Mouse (Mus musculus): ENCODE results near the gene Zfp335. TPM values are rescaled to one million over a fixed set of nuclear protein-coding genes. Genes with fewer than 3 reads are reported as not detected.
"Not testable (repeated sequence)": the region's sequence is repeated elsewhere in the genome, so short reads cannot be mapped to it uniquely, and the experiment has no call there.

The Zfp335 gene
- polyA plus RNA-seq, 1 experiment, result 11.0 TPM

DNA sequence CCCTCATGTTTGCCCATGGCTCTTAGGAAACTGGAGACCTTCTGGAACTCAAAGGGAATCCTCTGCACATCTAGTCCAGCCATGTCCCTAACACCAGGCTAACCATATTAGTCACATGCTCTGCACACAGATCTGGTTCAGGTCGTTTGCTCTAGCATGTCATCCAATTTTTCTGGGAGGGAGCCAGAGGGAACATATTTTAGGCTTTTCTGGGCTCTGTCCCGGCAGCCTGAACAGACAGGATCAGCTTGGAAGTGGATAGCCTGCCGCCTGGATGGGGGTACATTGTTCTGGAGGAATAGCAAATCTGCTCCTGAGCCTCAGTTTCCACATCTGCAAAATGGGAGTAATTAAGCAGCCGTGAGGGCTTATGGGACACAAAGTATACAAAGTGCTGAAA is 50.5 kb downstream of the Zfp335 start:
- no peak overlapping the region for H3K27ac ChIP-seq (ENCODE audit: insufficient read depth, low read length)
- H3K4me3 ChIP-seq (ENCODE audit: insufficient read depth, low read length), result no peak overlapping the region
- H3K4me1 ChIP-seq (ENCODE audit: control insufficient read depth, insufficient read depth, low read length), result peaks cover 12% of the 10 kb centered on the region
- TF ChIP-seq CTCF (IDR thresholded peaks at IDR 0.05; ENCODE audit: borderline replicate concordance, insufficient read depth, low read length) (no peak), POLR2A (IDR thresholded peaks at IDR 0.05; ENCODE audit: low read depth, low read length) (no peak)

GRCm38 (mm10) chr2:164859640-164860432 is 51.7 kb downstream of the Zfp335 start:
- no peak for TF ChIP-seq CTCF (IDR thresholded peaks at IDR 0.05; ENCODE audit: borderline replicate concordance, insufficient read depth, low read length)
- TF ChIP-seq POLR2A (IDR thresholded peaks at IDR 0.05; ENCODE audit: low read depth, low read length), result no peak

GRCm38 (mm10) chr2:164859155-164859554 is 52.4 kb downstream of the Zfp335 start:
- Histone ChIP-seq H3K4me1 (ENCODE audit: control insufficient read depth, insufficient read depth, low read length) (peaks cover 8% of the 10 kb centered on the region), H3K4me3 (ENCODE audit: insufficient read depth, low read length) (no peak overlapping the region), H3K27ac (ENCODE audit: insufficient read depth, low read length) (no peak overlapping the region)
- TF ChIP-seq POLR2A (IDR thresholded peaks at IDR 0.05; ENCODE audit: low read depth, low read length) (no peak), CTCF (IDR thresholded peaks at IDR 0.05; ENCODE audit: borderline replicate concordance, insufficient read depth, low read length) (no peak)

More at GRCm38 (mm10) chr2:164859640-164860432, 51.7 kb downstream of the Zfp335 start:
- H3K4me1 ChIP-seq (ENCODE audit: control insufficient read depth, insufficient read depth, low read length), result peaks cover 12% of the 10 kb centered on the region
- no peak overlapping the region for H3K27ac ChIP-seq (ENCODE audit: insufficient read depth, low read length)
- H3K4me3 ChIP-seq (ENCODE audit: insufficient read depth, low read length), result no peak overlapping the region

GRCm38 (mm10) chr2:164857842-164858553 is 53.6 kb downstream of the Zfp335 start:
- TF ChIP-seq POLR2A (IDR thresholded peaks at IDR 0.05; ENCODE audit: low read depth, low read length), result no peak
- TF ChIP-seq CTCF (IDR thresholded peaks at IDR 0.05; ENCODE audit: borderline replicate concordance, insufficient read depth, low read length), result no peak
- Histone ChIP-seq H3K4me1 (ENCODE audit: control insufficient read depth, insufficient read depth, low read length) (peaks cover 8% of the 10 kb centered on the region), H3K27ac (ENCODE audit: insufficient read depth, low read length) (0 out of 2 replicates have a peak overlapping the region, but pooled peaks have one; percentile 7), H3K4me3 (ENCODE audit: insufficient read depth, low read length) (peak overlapping the region; percentile 66)

DNA sequence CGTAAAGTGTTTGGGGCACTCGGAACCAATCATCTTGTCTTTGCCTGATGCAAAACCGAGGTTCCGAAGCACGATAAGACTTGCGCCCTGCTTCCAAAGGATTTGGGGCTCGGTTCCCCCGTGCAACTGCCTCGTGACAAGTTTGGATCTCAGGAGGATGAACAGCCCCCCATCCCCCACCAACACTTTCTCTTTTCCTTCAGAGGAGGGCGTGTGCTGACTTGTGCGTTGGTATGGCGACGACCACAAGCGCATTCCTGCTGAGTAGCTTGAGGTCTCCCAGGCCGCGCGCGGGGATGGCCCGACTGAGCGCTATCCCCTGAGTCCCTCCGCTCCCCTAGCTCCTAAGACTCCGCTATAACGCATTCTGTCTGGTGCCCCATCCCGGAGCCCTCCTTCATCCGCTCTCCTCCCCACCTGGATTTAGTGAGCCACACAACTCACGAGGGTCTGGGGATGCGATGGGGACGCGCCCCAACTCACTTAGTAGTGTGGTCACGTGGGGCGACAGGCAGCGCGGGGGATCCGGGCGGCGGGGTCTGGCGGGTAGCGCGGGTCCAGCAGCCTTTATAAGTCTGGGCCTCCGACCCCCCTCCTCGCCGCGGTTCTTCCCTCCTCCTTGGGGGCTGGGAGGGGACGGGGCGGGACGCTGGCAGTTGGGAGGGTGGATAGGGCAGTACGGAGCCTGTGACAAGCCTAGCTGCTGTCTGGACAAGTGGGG is 54.3 kb downstream of the Zfp335 start, which contains the start of gene Pltp:
Pltp (minus strand) TSS at position 611 of the 721 bp plus-strand sequence.
- Histone ChIP-seq H3K27ac (ENCODE audit: insufficient read depth, low read length) (0 out of 2 replicates have a peak within 1 kb of the TSS, but pooled peaks have one; percentile 7), H3K4me1 (ENCODE audit: control insufficient read depth, insufficient read depth, low read length) (peaks cover 5% of the 10 kb centered on the region; the same call in 1 of the 2 replicates), H3K4me3 (ENCODE audit: insufficient read depth, low read length) (peak within 1 kb of the TSS; percentile 66)
- no peak for TF ChIP-seq CTCF (IDR thresholded peaks at IDR 0.05; ENCODE audit: borderline replicate concordance, insufficient read depth, low read length)
- peak; percentile 65 for TF ChIP-seq POLR2A (IDR thresholded peaks at IDR 0.05; ENCODE audit: low read depth, low read length)

DNA sequence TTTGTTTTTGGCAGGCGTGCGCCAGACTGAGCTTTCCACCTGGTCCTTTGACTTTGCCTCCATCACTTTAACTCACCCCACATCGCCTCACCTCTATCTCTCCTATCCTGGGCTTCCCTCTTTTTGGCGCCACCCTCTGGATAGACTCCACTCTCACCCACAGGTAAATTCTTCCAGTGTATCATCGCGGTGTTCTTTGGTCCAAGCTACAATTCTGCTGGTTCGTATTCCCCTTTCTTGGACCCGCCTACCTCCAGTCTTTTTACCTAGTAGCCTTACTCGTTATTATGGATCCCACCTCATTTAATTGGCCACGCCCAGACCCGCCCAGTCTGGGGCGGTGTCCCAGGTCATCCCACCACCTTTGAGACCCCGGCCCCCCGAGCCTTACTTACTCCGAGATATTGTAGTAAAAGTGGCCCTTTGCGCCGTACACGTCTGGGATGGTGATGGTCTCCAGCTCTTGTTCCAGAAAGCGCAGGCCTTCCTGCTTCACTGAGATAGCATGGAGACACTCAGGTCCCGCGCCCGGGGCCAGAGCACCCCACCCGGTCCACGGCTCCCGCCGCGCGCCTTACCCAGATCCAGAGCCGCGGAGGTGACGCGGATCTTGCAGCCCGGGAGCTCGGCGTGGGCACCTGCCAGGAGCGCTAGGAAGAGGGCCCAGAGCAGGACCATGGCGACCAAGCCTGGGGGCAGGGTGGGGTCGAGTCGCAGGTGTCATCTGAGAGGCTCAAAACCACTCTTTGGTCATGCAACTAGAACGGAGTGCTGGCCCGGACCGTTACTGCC is 55.1 kb downstream of the Zfp335 start:
- Histone ChIP-seq H3K4me1 (ENCODE audit: control insufficient read depth, insufficient read depth, low read length) (peaks cover under 1% of the 10 kb centered on the region; the same call in 1 of the 2 replicates), H3K27ac (ENCODE audit: insufficient read depth, low read length) (no peak overlapping the region)
- TF ChIP-seq CTCF (IDR thresholded peaks at IDR 0.05; ENCODE audit: borderline replicate concordance, insufficient read depth, low read length), result no peak
- TF ChIP-seq POLR2A (IDR thresholded peaks at IDR 0.05; ENCODE audit: low read depth, low read length), result no peak

DNA sequence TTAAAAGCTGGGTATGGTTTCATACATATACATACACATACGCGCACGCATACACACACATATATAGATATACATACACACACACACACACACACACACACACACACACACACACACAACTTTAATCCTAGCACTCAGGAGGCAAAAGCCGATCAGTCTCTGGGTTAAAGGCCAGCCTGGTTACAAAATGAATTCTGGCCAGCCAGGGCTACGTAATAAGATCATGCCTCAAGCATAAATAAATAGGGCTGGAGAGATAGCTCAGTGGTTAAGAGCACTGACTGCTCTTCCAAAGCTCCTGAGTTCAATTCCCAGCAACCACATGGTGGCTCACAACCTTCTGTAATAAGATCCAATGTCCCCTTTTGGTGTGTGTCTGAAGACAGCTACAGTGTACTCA is 56.0 kb downstream of the Zfp335 start:
- not testable (repeated sequence) for H3K27ac ChIP-seq (ENCODE audit: insufficient read depth, low read length); H3K4me3 ChIP-seq (ENCODE audit: insufficient read depth, low read length)

More for the DNA sequence above, 55.1 kb downstream of the Zfp335 start:
- peak overlapping the region; percentile 66 for H3K4me3 ChIP-seq (ENCODE audit: insufficient read depth, low read length)

GRCm38 (mm10) chr2:164850061-164850460 is 61.5 kb downstream of the Zfp335 start:
- Histone ChIP-seq H3K27ac (ENCODE audit: insufficient read depth, low read length) (no peak overlapping the region), H3K4me1 (ENCODE audit: control insufficient read depth, insufficient read depth, low read length) (no peaks in the 10 kb centered on the region), H3K4me3 (ENCODE audit: insufficient read depth, low read length) (no peak overlapping the region)
- TF ChIP-seq POLR2A (IDR thresholded peaks at IDR 0.05; ENCODE audit: low read depth, low read length) (no peak), CTCF (IDR thresholded peaks at IDR 0.05; ENCODE audit: borderline replicate concordance, insufficient read depth, low read length) (no peak)

More for the DNA sequence above, 56.0 kb downstream of the Zfp335 start:
- not testable (repeated sequence) for H3K4me1 ChIP-seq (ENCODE audit: control insufficient read depth, insufficient read depth, low read length)

- TF ChIP-seq CTCF (IDR thresholded peaks at IDR 0.05; ENCODE audit: borderline replicate concordance, insufficient read depth, low read length) (no peak), POLR2A (IDR thresholded peaks at IDR 0.05; ENCODE audit: low read depth, low read length) (no peak)
- Histone ChIP-seq H3K4me3 (ENCODE audit: insufficient read depth, low read length) (no peak overlapping the region), H3K27ac (ENCODE audit: insufficient read depth, low read length) (no peak overlapping the region), H3K4me1 (ENCODE audit: control insufficient read depth, insufficient read depth, low read length) (no peaks in the 10 kb centered on the region)
Measured at GRCm38 (mm10) chr2:164845782-164846181, 65.8 kb downstream of the Zfp335 start.

Other genes starting within 250 kb of the Zfp335 start
- not detected in 2 replicates for gene Wfdc11, start 237.7 kb downstream of the Zfp335 start, polyA plus RNA-seq (2011; ENCODE audit: insufficient read length, low read depth, missing spikeins)
- not detected in 2 replicates for gene Wfdc13, start 226.7 kb downstream of the Zfp335 start, polyA plus RNA-seq (2011; ENCODE audit: insufficient read length, low read depth, missing spikeins)
- not detected in 2 replicates for gene Spint4, start 213.3 kb downstream of the Zfp335 start, polyA plus RNA-seq (2011; ENCODE audit: insufficient read length, low read depth, missing spikeins)
- gene Spint5, start 196.5 kb downstream of the Zfp335 start, polyA plus RNA-seq (2011; ENCODE audit: insufficient read length, low read depth, missing spikeins), result not detected in 2 replicates
- gene Wfdc3, start 165.8 kb downstream of the Zfp335 start, polyA plus RNA-seq (2011; ENCODE audit: insufficient read length, low read depth, missing spikeins), result not detected in 2 replicates
- gene Dnttip1, start 165.8 kb downstream of the Zfp335 start, polyA plus RNA-seq (2011; ENCODE audit: insufficient read length, low read depth, missing spikeins), result 28.7 and 30.8 TPM in 2 replicates
- gene Ube2c, start 141.9 kb downstream of the Zfp335 start, polyA plus RNA-seq (2011; ENCODE audit: insufficient read length, low read depth, missing spikeins), result 101 and 146 TPM in 2 replicates
- not detected in 2 replicates for gene Tnnc2, start 131.8 kb downstream of the Zfp335 start, polyA plus RNA-seq (2011; ENCODE audit: insufficient read length, low read depth, missing spikeins)
- gene Snx21, start 125.9 kb downstream of the Zfp335 start, polyA plus RNA-seq (2011; ENCODE audit: insufficient read length, low read depth, missing spikeins), result 14.4 and 18.2 TPM in 2 replicates
- 12.1 and 13.5 TPM in 2 replicates for gene Acot8, start 106.9 kb downstream of the Zfp335 start, polyA plus RNA-seq (2011; ENCODE audit: insufficient read length, low read depth, missing spikeins)
- 3.7 and 4.1 TPM in 2 replicates for gene Zswim3, start 106.7 kb downstream of the Zfp335 start, polyA plus RNA-seq (2011; ENCODE audit: insufficient read length, low read depth, missing spikeins)
- gene Zswim1, start 89.1 kb downstream of the Zfp335 start, polyA plus RNA-seq (2011; ENCODE audit: insufficient read length, low read depth, missing spikeins), result 10.1 and 12.5 TPM in 2 replicates
- not detected in 2 replicates for gene Spata25, start 83.2 kb downstream of the Zfp335 start, polyA plus RNA-seq (2011; ENCODE audit: insufficient read length, low read depth, missing spikeins)
- 250 and 288 TPM in 2 replicates for gene Ctsa, start 78.9 kb downstream of the Zfp335 start, polyA plus RNA-seq (2011; ENCODE audit: insufficient read length, low read depth, missing spikeins)
- gene Neurl2, start 78.3 kb downstream of the Zfp335 start, polyA plus RNA-seq (2011; ENCODE audit: insufficient read length, low read depth, missing spikeins), result 5.0 and 7.4 TPM in 2 replicates
- 26.5 and 39.5 TPM in 2 replicates for gene Pltp, start 54.0 kb downstream of the Zfp335 start, polyA plus RNA-seq (2011; ENCODE audit: insufficient read length, low read depth, missing spikeins)
- 18.2 and 18.3 TPM in 2 replicates for gene Pcif1, start 32.5 kb downstream of the Zfp335 start, polyA plus RNA-seq (2011; ENCODE audit: insufficient read length, low read depth, missing spikeins)
- gene Mmp9, start 29.0 kb upstream of the Zfp335 start, polyA plus RNA-seq (2011; ENCODE audit: insufficient read length, low read depth, missing spikeins), result 8.0 and 8.1 TPM in 2 replicates
- gene Slc12a5, start 49.0 kb upstream of the Zfp335 start, polyA plus RNA-seq (2011; ENCODE audit: insufficient read length, low read depth, missing spikeins), result 0.55 and 1.4 TPM in 2 replicates
- gene Ncoa5, start 123.1 kb upstream of the Zfp335 start, polyA plus RNA-seq (2011; ENCODE audit: insufficient read length, low read depth, missing spikeins), result 28.4 and 33.5 TPM in 2 replicates
- gene Cd40, start 143.9 kb upstream of the Zfp335 start, polyA plus RNA-seq (2011; ENCODE audit: insufficient read length, low read depth, missing spikeins), result 1.2 and 2.0 TPM in 2 replicates
- gene 1700025C18Rik, start 179.0 kb upstream of the Zfp335 start, polyA plus RNA-seq (2011; ENCODE audit: insufficient read length, low read depth, missing spikeins), result not detected in 2 replicates

All from embryonic fibroblast, embryonic 13.5 days (primary cell).